Mouse (Mus musculus) stomach, embryonic 14.5 days (tissue): ENCODE data around the gene Coro2b. TPM values are rescaled to one million over a fixed set of nuclear protein-coding genes. Genes with fewer than 3 reads are reported as not detected.

ENCODE experiments used
- ATAC-seq: fragments of 200-750 bp; cut with Nextera tagmentation; 2 replicates; pipeline ENCODE4 v1.8.0; 2017; ENCODE audit warnings: low read depth, moderate TSS enrichment; ENCODE audit not compliant: insufficient number of reproducible peaks, insufficient read depth, low FRiP score
- H3K27ac ChIP-seq: fragments of 300-500 bp; sonication (generic); 2 replicates; pipeline ENCODE4 v1.5.1; 2014; ENCODE audit warnings: mild to moderate bottlenecking, low read length, moderate library complexity, mixed read lengths
- H3K27me3 ChIP-seq: fragments of 300-500 bp; sonication (generic); 2 replicates; pipeline ENCODE4 v1.6.1; 2014; ENCODE audit warnings: low read length, control low read depth, mixed read lengths; ENCODE audit not compliant: control insufficient read depth, insufficient read depth
- H3K36me3 ChIP-seq: fragments of 300-500 bp; sonication (generic); 2 replicates; pipeline ENCODE4 v1.6.1; 2014; ENCODE audit warnings: mild to moderate bottlenecking, control low read depth, low read length, moderate library complexity, mixed read lengths; ENCODE audit not compliant: control insufficient read depth, insufficient read depth
- H3K4me1 ChIP-seq: fragments of 300-500 bp; sonication (generic); 2 replicates; pipeline ENCODE4 v1.6.1; 2014; ENCODE audit warnings: low read length, control low read depth, mixed read lengths; ENCODE audit not compliant: control insufficient read depth, insufficient read depth
- H3K4me2 ChIP-seq: fragments of 300-500 bp; sonication (generic); replicated peaks from 2 replicates; pipeline ENCODE4 v1.6.1; 2014; ENCODE audit warnings: low read depth, low read length, control low read depth
- H3K4me3 ChIP-seq: fragments of 300-500 bp; sonication (generic); 2 replicates; pipeline ENCODE4 v1.5.1; 2014; ENCODE audit warnings: low read depth, low read length, control low read depth
- H3K9ac ChIP-seq: fragments of 300-500 bp; sonication (generic); replicated peaks from 2 replicates; pipeline ENCODE4 v1.6.1; 2014; ENCODE audit warnings: low read depth, mild to moderate bottlenecking, control low read depth, low read length, moderate library complexity, mixed read lengths
- H3K9me3 ChIP-seq: fragments of 300-500 bp; sonication (generic); 2 replicates; pipeline ENCODE4 v1.6.1; 2016; ENCODE audit warnings: low read depth, low read length, control low read depth; ENCODE audit not compliant: control insufficient read depth
- WGBS: fragments of 180-500 bp; shearing (Covaris S2); extraction: QIAGEN DNeasy Blood & Tissue Kit; methylation state at CpG from one replicate; pipeline ENCODE4 v1.1.7; 2014; 5-methylcytosine and 5-hydroxymethylcytosine counted together
- polyA plus RNA-seq: library from polyadenylated mRNA; unstranded; fragments of >200 nt; fragmentation: Nextera tagmentation; extraction: Ambion mirVana; gene quantifications from 2 replicates; pipeline ENCODE4 v1.2.1, GENCODE M21; 2014

The Coro2b gene
- polyA plus RNA-seq, 1 experiment from 2014 or later: 13.0 TPM

GRCm38 (mm10) chr9:62426531-62426930 lies 110.3 kb downstream of the Coro2b start:
- no peaks in the 10 kb centered on the region; the same call in 1 of the 2 replicates for H3K36me3 ChIP-seq
- H3K9ac ChIP-seq: no peak overlapping the region
- no peak overlapping the region for H3K4me2 ChIP-seq
- H3K27me3 ChIP-seq: no peaks in the 10 kb centered on the region
- H3K4me3 ChIP-seq: no peak overlapping the region
- no peaks in the 10 kb centered on the region for H3K9me3 ChIP-seq
- no peaks in the 10 kb centered on the region for H3K4me1 ChIP-seq
- no peak for ATAC-seq
- WGBS: 93% methylated on average over 6 of the region's 6 CpGs
- H3K27ac ChIP-seq: no peak overlapping the region

DNA sequence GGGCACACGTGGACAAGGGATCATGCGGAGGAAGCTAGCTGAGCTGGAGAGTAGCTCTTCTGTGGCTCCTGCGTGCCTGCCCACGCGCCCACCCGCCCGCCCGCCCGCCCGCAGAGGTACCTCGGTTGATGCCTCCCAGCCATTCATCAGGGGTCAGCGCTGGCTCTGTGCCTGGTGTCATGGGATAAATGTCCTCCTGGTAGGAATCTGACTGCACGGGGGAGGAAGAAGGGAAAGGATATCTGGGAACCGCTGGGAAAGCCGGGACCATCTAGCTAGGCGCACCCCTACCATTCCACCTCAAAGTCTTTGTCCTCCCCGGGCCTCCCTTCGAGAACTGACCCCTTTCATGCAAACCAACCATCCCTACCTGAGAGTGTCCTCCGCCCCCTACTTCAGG lies 110.8 kb downstream of the Coro2b start:
- WGBS: 88% methylated on average over 19 of the region's 19 CpGs

DNA sequence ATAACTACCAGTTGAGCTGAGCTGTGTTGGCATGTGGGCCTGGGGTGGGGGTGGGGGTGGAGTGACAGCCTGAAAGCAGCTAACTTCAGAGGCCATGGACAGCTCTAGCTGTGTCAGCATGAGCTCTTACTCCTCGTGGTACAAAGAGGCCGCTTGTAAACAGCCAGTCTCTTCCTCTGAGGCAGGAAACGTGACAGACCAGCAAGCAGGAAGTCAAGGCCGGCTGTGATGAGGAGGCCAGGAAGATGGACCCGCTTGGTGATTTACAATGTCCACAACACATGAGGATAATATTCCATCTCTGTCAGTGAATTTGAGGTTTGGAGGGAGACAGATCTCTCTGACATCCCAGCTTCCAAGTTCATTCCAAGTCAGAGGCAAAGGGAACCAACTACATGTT lies 111.6 kb downstream of the Coro2b start:
- no peak overlapping the region for H3K27ac ChIP-seq
- no peak overlapping the region for H3K4me2 ChIP-seq

More for the DNA sequence above, 110.8 kb downstream of the Coro2b start:
- H3K36me3 ChIP-seq: no peaks in the 10 kb centered on the region; the same call in 1 of the 2 replicates
- no peak overlapping the region for H3K4me2 ChIP-seq
- no peak overlapping the region for H3K9ac ChIP-seq
- no peaks in the 10 kb centered on the region for H3K27me3 ChIP-seq
- ATAC-seq: no peak
- no peaks in the 10 kb centered on the region for H3K9me3 ChIP-seq
- no peak overlapping the region for H3K27ac ChIP-seq
- H3K4me3 ChIP-seq: no peak overlapping the region
- no peaks in the 10 kb centered on the region for H3K4me1 ChIP-seq

GRCm38 (mm10) chr9:62423871-62424270 lies 113.0 kb downstream of the Coro2b start:
- H3K9ac ChIP-seq: no peak overlapping the region
- no peaks in the 10 kb centered on the region; the same call in 1 of the 2 replicates for H3K36me3 ChIP-seq
- H3K27ac ChIP-seq: no peak overlapping the region
- H3K4me1 ChIP-seq: 0 out of 2 replicates have a peak, but pooled peaks cover 4% of the 10 kb centered on the region
- H3K27me3 ChIP-seq: no peaks in the 10 kb centered on the region
- 97% methylated on average over 10 of the region's 10 CpGs for WGBS
- no peaks in the 10 kb centered on the region; the same call in 1 of the 2 replicates for H3K9me3 ChIP-seq
- no peak for ATAC-seq
- no peak overlapping the region for H3K4me3 ChIP-seq
- H3K4me2 ChIP-seq: no peak overlapping the region

More for the DNA sequence above, 111.6 kb downstream of the Coro2b start:
- no peaks in the 10 kb centered on the region for H3K27me3 ChIP-seq
- no peak overlapping the region for H3K9ac ChIP-seq
- no peak for ATAC-seq
- no peak overlapping the region for H3K4me3 ChIP-seq
- H3K4me1 ChIP-seq: 0 out of 2 replicates have a peak, but pooled peaks cover 4% of the 10 kb centered on the region
- H3K36me3 ChIP-seq: no peaks in the 10 kb centered on the region; the same call in 1 of the 2 replicates
- WGBS: 55% methylated on average over 5 of the region's 5 CpGs
- no peaks in the 10 kb centered on the region for H3K9me3 ChIP-seq

DNA sequence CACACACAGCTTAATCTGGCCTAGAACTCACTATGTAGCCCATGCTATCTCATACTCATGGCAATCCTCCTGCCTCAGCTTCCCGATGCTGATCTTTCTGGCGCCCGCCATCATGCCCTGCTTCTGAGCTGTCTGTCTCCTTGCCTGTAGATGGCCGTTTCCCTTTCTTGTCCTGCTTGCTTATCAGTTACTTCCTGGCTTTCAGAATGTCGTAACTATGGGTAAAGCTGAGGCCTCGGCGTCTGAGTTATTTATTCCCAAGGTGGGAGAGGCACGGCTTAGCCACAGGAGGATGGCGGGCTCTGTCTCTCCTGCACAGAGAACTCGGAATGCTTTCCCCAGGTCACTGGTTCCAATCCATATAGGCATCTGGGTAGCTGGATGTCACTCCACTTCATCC lies 113.9 kb downstream of the Coro2b start:
- Histone ChIP-seq H3K27me3 (no peaks in the 10 kb centered on the region), H3K9ac (no peak overlapping the region), H3K4me2 (no peak overlapping the region), H3K9me3 (no peaks in the 10 kb centered on the region; the same call in 1 of the 2 replicates), H3K36me3 (no peaks in the 10 kb centered on the region; the same call in 1 of the 2 replicates), H3K27ac (no peak overlapping the region), H3K4me1 (0 out of 2 replicates have a peak, but pooled peaks cover 4% of the 10 kb centered on the region), H3K4me3 (no peak overlapping the region)
- ATAC-seq: no peak
- WGBS: 76% methylated on average over 10 of the region's 10 CpGs

- Histone ChIP-seq H3K27ac (no peak overlapping the region), H3K4me2 (no peak overlapping the region), H3K36me3 (no peaks in the 10 kb centered on the region; the same call in 1 of the 2 replicates)
Measured at GRCm38 (mm10) chr9:62421911-62422310, 114.9 kb downstream of the Coro2b start.

DNA sequence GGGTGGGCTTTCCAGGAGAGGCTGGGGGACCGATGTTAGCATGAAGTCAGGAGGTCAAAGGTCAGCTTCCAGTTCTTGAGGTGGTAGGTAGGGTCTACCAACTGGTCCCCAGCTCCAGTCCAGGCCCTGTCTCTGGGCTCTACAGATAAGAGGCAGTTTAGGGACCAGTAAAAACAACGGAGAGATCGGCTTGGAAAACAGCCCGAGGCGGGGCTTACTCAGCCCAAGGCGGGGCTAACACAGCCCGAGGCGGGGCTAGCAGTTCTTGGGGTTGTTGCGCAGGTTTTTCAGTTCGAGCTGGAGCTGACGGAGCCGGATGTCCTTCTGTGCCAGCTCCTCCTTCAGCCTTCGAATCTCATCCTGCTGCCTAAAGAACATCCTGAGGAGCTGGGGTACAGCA lies 115.8 kb downstream of the Coro2b start:
- 0 out of 2 replicates have a peak, but pooled peaks cover 4% of the 10 kb centered on the region for H3K4me1 ChIP-seq
- peak; percentile 83 for ATAC-seq
- no peaks in the 10 kb centered on the region for H3K27me3 ChIP-seq
- 0 out of 2 replicates have a peak overlapping the region, but pooled peaks have one; percentile 7 for H3K9ac ChIP-seq
- H3K4me2 ChIP-seq: peak overlapping the region; percentile 49
- H3K9me3 ChIP-seq: no peaks in the 10 kb centered on the region; the same call in 1 of the 2 replicates
- WGBS: 3% methylated on average over 13 of the region's 13 CpGs
- H3K4me3 ChIP-seq: peak overlapping the region; percentile 10; the same call in 1 of the 2 replicates
- H3K36me3 ChIP-seq: no peaks in the 10 kb centered on the region
- peak overlapping the region; percentile 61; the same call in 1 of the 2 replicates for H3K27ac ChIP-seq

More at GRCm38 (mm10) chr9:62421911-62422310, 114.9 kb downstream of the Coro2b start:
- 95% methylated on average over 6 of the region's 6 CpGs for WGBS
- Histone ChIP-seq H3K27me3 (no peaks in the 10 kb centered on the region), H3K4me1 (0 out of 2 replicates have a peak, but pooled peaks cover 4% of the 10 kb centered on the region), H3K9ac (no peak overlapping the region), H3K4me3 (no peak overlapping the region), H3K9me3 (no peaks in the 10 kb centered on the region; the same call in 1 of the 2 replicates)
- ATAC-seq: no peak

- H3K27ac ChIP-seq: peak overlapping the region; percentile 61; the same call in 1 of the 2 replicates
- ATAC-seq: no peak
Measured at GRCm38 (mm10) chr9:62420261-62420917, 116.5 kb downstream of the Coro2b start.

More at GRCm38 (mm10) chr9:62420261-62420917, 116.5 kb downstream of the Coro2b start:
- H3K4me2 ChIP-seq: peak overlapping the region; percentile 49; the same call in 1 of the 2 replicates
- H3K4me3 ChIP-seq: peak overlapping the region; percentile 10; the same call in 1 of the 2 replicates
- WGBS: 57% methylated on average over 10 of the region's 10 CpGs
- no peaks in the 10 kb centered on the region for H3K36me3 ChIP-seq
- H3K9me3 ChIP-seq: no peaks in the 10 kb centered on the region; the same call in 1 of the 2 replicates
- peaks cover 4% of the 10 kb centered on the region; the same call in 1 of the 2 replicates for H3K4me1 ChIP-seq
- H3K27me3 ChIP-seq: no peaks in the 10 kb centered on the region
- H3K9ac ChIP-seq: no peak overlapping the region
